Mouse (Mus musculus): ENCODE results near the gene Crabp1. TPM values are rescaled to one million over a fixed set of nuclear protein-coding genes. Genes with fewer than 3 reads are reported as not detected.

The Crabp1 gene
- polyA plus RNA-seq, 1 experiment from 2014 or later, result 126 TPM

GRCm38 (mm10) chr9:54752944-54753295 lies 11.6 kb upstream of the Crabp1 start:
- no peaks in the 10 kb centered on the region for H3K36me3 ChIP-seq (ENCODE audit: control insufficient read depth, insufficient read depth, low read length)
- no peak overlapping the region for H3K4me3 ChIP-seq (ENCODE audit: low read depth, low read length)
- no peak for ATAC-seq (ENCODE audit: insufficient number of reproducible peaks, insufficient read depth, low FRiP score, low read depth)
- no peak overlapping the region for H3K4me2 ChIP-seq (replicated peaks; ENCODE audit: low read depth, low read length)
- H3K27me3 ChIP-seq (ENCODE audit: control insufficient read depth, insufficient read depth, low read length), result no peaks in the 10 kb centered on the region
- H3K9me3 ChIP-seq (ENCODE audit: control insufficient read depth, low read depth, low read length), result no peaks in the 10 kb centered on the region
- H3K9ac ChIP-seq (replicated peaks; ENCODE audit: low read depth, low read length), result no peak overlapping the region
- WGBS, result 37% methylated on average over 11 of the region's 11 CpGs
- no peaks in the 10 kb centered on the region for H3K4me1 ChIP-seq (ENCODE audit: control insufficient read depth, insufficient read depth, low read length)
- no peak overlapping the region for H3K27ac ChIP-seq (ENCODE audit: low read length)

DNA sequence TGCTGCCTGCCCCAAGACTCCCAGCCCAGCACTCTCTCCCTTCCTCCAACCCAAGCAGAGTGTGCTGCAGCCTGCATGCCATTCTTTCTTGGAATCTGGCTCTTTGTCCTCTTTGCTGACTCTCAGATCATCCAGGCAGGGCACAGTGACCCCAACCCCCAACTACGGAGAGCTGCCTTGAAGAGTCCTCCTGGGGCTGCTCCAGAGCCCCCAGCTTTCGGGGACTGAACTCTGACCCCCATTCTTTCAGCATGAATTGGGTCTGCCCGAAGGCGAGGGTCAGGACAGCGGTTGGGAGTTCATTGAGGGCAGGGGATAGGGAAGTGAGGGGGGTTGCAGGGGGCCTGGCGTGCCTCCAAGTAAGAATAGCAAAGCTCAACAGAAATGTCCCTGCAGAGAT lies 5.0 kb upstream of the Crabp1 start:
- no peaks in the 10 kb centered on the region for H3K36me3 ChIP-seq (ENCODE audit: control insufficient read depth, insufficient read depth, low read length)
- no peak for ATAC-seq (ENCODE audit: insufficient number of reproducible peaks, insufficient read depth, low FRiP score, low read depth)
- 0 out of 2 replicates have a peak, but pooled peaks cover 2% of the 10 kb centered on the region for H3K4me1 ChIP-seq (ENCODE audit: control insufficient read depth, insufficient read depth, low read length)
- no peak overlapping the region for H3K4me2 ChIP-seq (replicated peaks; ENCODE audit: low read depth, low read length)
- 0 out of 2 replicates have a peak, but pooled peaks cover 3% of the 10 kb centered on the region for H3K27me3 ChIP-seq (ENCODE audit: control insufficient read depth, insufficient read depth, low read length)
- H3K27ac ChIP-seq (ENCODE audit: low read length), result no peak overlapping the region
- 48% methylated on average over 6 of the region's 6 CpGs for WGBS
- H3K9ac ChIP-seq (replicated peaks; ENCODE audit: low read depth, low read length), result no peak overlapping the region
- no peaks in the 10 kb centered on the region for H3K9me3 ChIP-seq (ENCODE audit: control insufficient read depth, low read depth, low read length)
- H3K4me3 ChIP-seq (ENCODE audit: low read depth, low read length), result no peak overlapping the region

- Histone ChIP-seq H3K9me3 (ENCODE audit: control insufficient read depth, low read depth, low read length) (no peaks in the 10 kb centered on the region), H3K27ac (ENCODE audit: low read length) (no peak overlapping the region), H3K4me1 (ENCODE audit: control insufficient read depth, insufficient read depth, low read length) (peaks cover 13% of the 10 kb centered on the region), H3K4me2 (replicated peaks; ENCODE audit: low read depth, low read length) (peak overlapping the region; percentile 85), H3K27me3 (ENCODE audit: control insufficient read depth, insufficient read depth, low read length) (peaks cover 16% of the 10 kb centered on the region), H3K36me3 (ENCODE audit: control insufficient read depth, insufficient read depth, low read length) (no peaks in the 10 kb centered on the region), H3K4me3 (ENCODE audit: low read depth, low read length) (peak overlapping the region; percentile 37), H3K9ac (replicated peaks; ENCODE audit: low read depth, low read length) (no peak overlapping the region)
- ATAC-seq (ENCODE audit: insufficient number of reproducible peaks, insufficient read depth, low FRiP score, low read depth), result no peak
- 25% methylated on average over 12 of the region's 12 CpGs for WGBS
These were observed 457 bp upstream of the Crabp1 start for GRCm38 (mm10) chr9:54764091-54764490.

DNA sequence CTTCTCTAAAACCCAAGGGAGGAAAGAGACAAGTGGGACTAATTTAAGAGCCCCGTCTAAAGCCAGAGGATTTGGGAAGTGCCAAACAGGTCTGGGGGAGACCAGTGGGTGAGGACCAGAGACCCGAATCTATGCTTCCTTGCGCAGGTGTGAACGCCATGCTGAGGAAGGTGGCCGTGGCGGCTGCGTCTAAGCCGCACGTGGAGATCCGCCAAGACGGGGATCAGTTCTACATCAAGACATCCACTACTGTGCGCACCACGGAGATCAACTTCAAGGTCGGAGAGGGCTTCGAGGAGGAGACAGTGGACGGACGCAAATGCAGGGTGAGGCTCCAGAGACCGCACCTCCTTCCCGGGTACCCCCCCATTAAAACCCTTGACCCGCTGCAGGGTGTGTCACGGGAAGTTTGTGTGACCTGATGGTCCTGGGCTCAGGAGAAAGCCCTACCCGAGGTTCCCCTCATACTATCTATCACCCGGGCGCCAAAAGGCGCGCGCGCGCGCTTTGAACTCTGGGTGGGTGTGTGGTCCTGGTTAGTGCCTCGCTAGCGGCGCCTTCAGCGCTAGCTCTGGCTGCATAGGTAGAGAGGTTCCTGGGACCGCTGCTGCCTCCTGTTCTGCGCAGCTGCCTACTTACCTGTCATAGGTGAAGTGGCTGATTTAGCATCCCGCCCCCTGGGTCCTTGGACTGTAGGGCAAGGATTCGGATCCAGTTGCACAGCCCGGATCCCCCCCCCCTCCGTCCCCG lies 963 bp downstream of the Crabp1 start:
- H3K9me3 ChIP-seq (ENCODE audit: control insufficient read depth, low read depth, low read length), result no peaks in the 10 kb centered on the region
- no peak overlapping the region for H3K27ac ChIP-seq (ENCODE audit: low read length)
- no peak for ATAC-seq (ENCODE audit: insufficient number of reproducible peaks, insufficient read depth, low FRiP score, low read depth)
- 1% methylated on average over 41 of the region's 41 CpGs for WGBS
- no peak overlapping the region for H3K9ac ChIP-seq (replicated peaks; ENCODE audit: low read depth, low read length)
- peaks cover 13% of the 10 kb centered on the region for H3K4me1 ChIP-seq (ENCODE audit: control insufficient read depth, insufficient read depth, low read length)
- peak overlapping the region; percentile 85 for H3K4me2 ChIP-seq (replicated peaks; ENCODE audit: low read depth, low read length)
- peaks cover 16% of the 10 kb centered on the region for H3K27me3 ChIP-seq (ENCODE audit: control insufficient read depth, insufficient read depth, low read length)
- H3K36me3 ChIP-seq (ENCODE audit: control insufficient read depth, insufficient read depth, low read length), result no peaks in the 10 kb centered on the region
- H3K4me3 ChIP-seq (ENCODE audit: low read depth, low read length), result peak overlapping the region; percentile 37

- H3K9me3 ChIP-seq (ENCODE audit: control insufficient read depth, low read depth, low read length), result no peaks in the 10 kb centered on the region
- H3K9ac ChIP-seq (replicated peaks; ENCODE audit: low read depth, low read length), result no peak overlapping the region
- H3K27ac ChIP-seq (ENCODE audit: low read length), result no peak overlapping the region
- H3K27me3 ChIP-seq (ENCODE audit: control insufficient read depth, insufficient read depth, low read length), result peaks cover 6% of the 10 kb centered on the region
- H3K4me2 ChIP-seq (replicated peaks; ENCODE audit: low read depth, low read length), result no peak overlapping the region
- no peak for ATAC-seq (ENCODE audit: insufficient number of reproducible peaks, insufficient read depth, low FRiP score, low read depth)
- 43% methylated on average over 11 of the region's 11 CpGs for WGBS
- H3K36me3 ChIP-seq (ENCODE audit: control insufficient read depth, insufficient read depth, low read length), result no peaks in the 10 kb centered on the region
- no peak overlapping the region for H3K4me3 ChIP-seq (ENCODE audit: low read depth, low read length)
- peaks cover 6% of the 10 kb centered on the region for H3K4me1 ChIP-seq (ENCODE audit: control insufficient read depth, insufficient read depth, low read length)
These were observed 5.7 kb downstream of the Crabp1 start for GRCm38 (mm10) chr9:54770140-54770780.

DNA sequence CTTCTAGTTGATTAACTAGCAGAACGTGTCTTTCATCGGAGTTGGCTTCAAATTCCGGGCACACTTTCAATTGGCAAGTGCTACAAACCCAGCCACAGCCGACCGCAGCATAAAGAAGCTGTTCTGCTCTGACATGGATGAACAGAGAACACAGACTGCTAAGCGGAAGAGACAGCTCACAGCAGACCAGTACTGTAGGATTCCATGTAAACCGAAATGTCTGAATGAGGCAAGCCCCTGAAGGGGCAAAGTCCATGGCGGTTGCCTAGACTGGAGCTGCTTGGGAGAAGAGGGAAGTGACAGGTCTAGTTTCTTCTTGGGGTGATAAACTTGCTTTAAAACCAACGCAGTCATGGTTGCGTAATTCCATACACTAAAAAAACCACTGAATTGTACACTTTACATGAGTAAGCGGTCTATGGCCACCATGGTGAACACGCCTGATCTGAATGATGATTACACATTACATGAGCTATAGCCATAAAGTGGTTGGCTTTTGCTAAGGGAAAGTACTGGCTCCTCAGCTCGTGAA lies 12.0 kb downstream of the Crabp1 start:
- Histone ChIP-seq H3K4me2 (replicated peaks; ENCODE audit: low read depth, low read length) (no peak overlapping the region), H3K9ac (replicated peaks; ENCODE audit: low read depth, low read length) (no peak overlapping the region), H3K4me3 (ENCODE audit: low read depth, low read length) (no peak overlapping the region), H3K36me3 (ENCODE audit: control insufficient read depth, insufficient read depth, low read length) (no peaks in the 10 kb centered on the region), H3K9me3 (ENCODE audit: control insufficient read depth, low read depth, low read length) (no peaks in the 10 kb centered on the region), H3K27me3 (ENCODE audit: control insufficient read depth, insufficient read depth, low read length) (no peaks in the 10 kb centered on the region), H3K27ac (ENCODE audit: low read length) (no peak overlapping the region), H3K4me1 (ENCODE audit: control insufficient read depth, insufficient read depth, low read length) (0 out of 2 replicates have a peak, but pooled peaks cover 2% of the 10 kb centered on the region)
- 87% methylated on average over 13 of the region's 13 CpGs for WGBS
- ATAC-seq (ENCODE audit: insufficient number of reproducible peaks, insufficient read depth, low FRiP score, low read depth), result no peak

- no peak overlapping the region for H3K27ac ChIP-seq (ENCODE audit: low read length)
- no peak for ATAC-seq (ENCODE audit: insufficient number of reproducible peaks, insufficient read depth, low FRiP score, low read depth)
- H3K27me3 ChIP-seq (ENCODE audit: control insufficient read depth, insufficient read depth, low read length), result no peaks in the 10 kb centered on the region
- no peak overlapping the region for H3K4me3 ChIP-seq (ENCODE audit: low read depth, low read length)
- H3K9ac ChIP-seq (replicated peaks; ENCODE audit: low read depth, low read length), result no peak overlapping the region
- WGBS, result 82% methylated on average over 8 of the region's 8 CpGs
- no peak overlapping the region for H3K4me2 ChIP-seq (replicated peaks; ENCODE audit: low read depth, low read length)
- no peaks in the 10 kb centered on the region for H3K9me3 ChIP-seq (ENCODE audit: control insufficient read depth, low read depth, low read length)
- peaks cover 13% of the 10 kb centered on the region; the same call in 1 of the 2 replicates for H3K4me1 ChIP-seq (ENCODE audit: control insufficient read depth, insufficient read depth, low read length)
- no peaks in the 10 kb centered on the region for H3K36me3 ChIP-seq (ENCODE audit: control insufficient read depth, insufficient read depth, low read length)
These were observed 14.7 kb downstream of the Crabp1 start for GRCm38 (mm10) chr9:54779280-54779679.

- H3K4me1 ChIP-seq (ENCODE audit: control insufficient read depth, insufficient read depth, low read length), result peaks cover 24% of the 10 kb centered on the region; the same call in 1 of the 2 replicates
- H3K9me3 ChIP-seq (ENCODE audit: control insufficient read depth, low read depth, low read length), result no peaks in the 10 kb centered on the region
- no peak overlapping the region for H3K4me3 ChIP-seq (ENCODE audit: low read depth, low read length)
- no peak overlapping the region for H3K9ac ChIP-seq (replicated peaks; ENCODE audit: low read depth, low read length)
- no peaks in the 10 kb centered on the region for H3K36me3 ChIP-seq (ENCODE audit: control insufficient read depth, insufficient read depth, low read length)
- H3K4me2 ChIP-seq (replicated peaks; ENCODE audit: low read depth, low read length), result no peak overlapping the region
- H3K27me3 ChIP-seq (ENCODE audit: control insufficient read depth, insufficient read depth, low read length), result no peaks in the 10 kb centered on the region
- no peak for ATAC-seq (ENCODE audit: insufficient number of reproducible peaks, insufficient read depth, low FRiP score, low read depth)
- H3K27ac ChIP-seq (ENCODE audit: low read length), result peak overlapping the region; percentile 52
- 27% methylated on average over 15 of the region's 15 CpGs for whole genome bisulfite sequencing
These were observed 18.0 kb downstream of the Crabp1 start for GRCm38 (mm10) chr9:54782504-54782903.

Measured in stomach, embryonic 14.5 days (tissue).